Mouse (Mus musculus) embryo, embryonic 11.5 days (tissue): ENCODE data around the gene Casq2.

Experiments
- DNase-seq: peaks from one replicate; pipeline ENCODE4 v3.0.0-alpha.2; 2012; ENCODE audit warnings: low read depth, low spot score

Gene Casq2

DNA sequence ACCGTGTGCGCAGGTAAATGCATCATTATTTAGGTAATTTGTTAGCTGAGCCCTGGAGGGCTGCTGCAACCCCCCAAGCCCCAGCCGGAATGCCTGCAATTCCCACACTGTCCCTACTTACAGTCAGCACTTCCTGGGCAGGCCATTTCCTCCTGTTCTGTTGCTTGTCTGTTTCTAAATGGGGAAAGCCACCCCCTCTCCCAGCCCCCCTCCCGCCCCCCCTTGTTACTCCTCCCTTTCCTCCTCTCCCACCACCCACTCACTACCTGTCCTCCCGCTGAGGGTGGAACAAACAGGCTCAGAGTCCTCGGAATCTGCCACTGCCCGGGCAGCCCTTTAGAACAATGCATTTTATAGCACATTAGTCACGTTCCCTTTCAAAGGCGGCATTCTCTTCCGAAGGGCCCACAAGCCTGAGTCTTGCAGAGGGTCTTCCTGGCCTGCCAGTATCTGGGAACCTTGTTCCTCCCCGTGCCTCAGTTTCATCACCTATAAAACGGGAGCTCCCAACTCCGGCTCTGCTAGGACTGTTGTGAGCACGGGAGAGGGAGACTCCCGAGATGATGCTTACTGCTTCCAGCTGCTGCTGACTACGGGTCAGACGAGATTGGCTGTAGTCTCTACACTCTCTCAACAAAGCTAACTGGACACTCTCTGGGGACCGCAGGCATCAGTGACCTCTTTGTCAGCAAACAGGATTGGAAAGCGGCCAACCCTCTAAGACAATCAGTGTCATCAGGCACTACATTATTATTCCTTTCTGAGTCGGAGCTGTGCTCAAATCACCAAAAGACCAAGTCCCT lies 107.5 kb downstream of the Casq2 start:
- no peak for DNase-seq

GRCm38 (mm10) chr3:102194291-102195051 lies 108.3 kb downstream of the Casq2 start:
- DNase-seq: no peak

GRCm38 (mm10) chr3:102195762-102196161 lies 109.5 kb downstream of the Casq2 start:
- no peak for DNase-seq
